Mouse (Mus musculus): Measurements from ENCODE around the gene Agtpbp1. TPM values are rescaled to one million over a fixed set of nuclear protein-coding genes. Genes with fewer than 3 reads are reported as not detected.

Agtpbp1 gene
- polyA plus RNA-seq, 1 experiment from 2014 or later = 22.7 TPM

DNA sequence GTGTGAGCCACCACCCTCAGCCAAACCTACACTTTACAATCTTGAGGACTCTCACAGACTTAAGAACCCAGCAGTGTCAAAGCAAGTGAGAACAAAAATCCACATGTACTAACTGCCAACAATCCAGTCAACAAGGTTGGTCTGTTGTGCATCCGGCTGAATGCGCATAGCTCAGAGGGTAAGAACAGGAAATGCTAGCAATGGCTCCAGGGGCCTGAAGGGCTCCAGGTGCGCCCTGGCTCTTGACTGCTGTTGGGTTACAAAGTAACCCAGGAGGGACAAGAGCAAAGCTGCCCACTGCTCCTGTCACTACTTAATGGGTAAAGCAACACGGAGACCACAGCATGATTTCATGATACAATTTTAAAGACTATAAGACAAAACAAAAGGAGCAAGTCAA lies 81.4 kb downstream of the Agtpbp1 start:
- ATAC-seq (ENCODE audit: insufficient read depth) (no peak), DNase-seq (no peak)
- Histone ChIP-seq H3K4me1 (ENCODE audit: insufficient read depth) (no peaks in the 10 kb centered on the region), H3K27me3 (ENCODE audit: insufficient read depth, low read length) (no peaks in the 10 kb centered on the region), H3K36me3 (ENCODE audit: insufficient read depth) (peaks cover 15% of the 10 kb centered on the region; the same call in 1 of the 2 replicates), H3K27ac (ENCODE audit: low read depth) (peak overlapping the region; percentile 62; the same call in 1 of the 2 replicates), H3K4me2 (no peak overlapping the region), H3K9me3 (ENCODE audit: low read depth, low read length) (no peaks in the 10 kb centered on the region), H3K4me3 (ENCODE audit: low read depth, low read length) (no peak overlapping the region), H3K9ac (no peak overlapping the region)
- whole genome bisulfite sequencing = 63% methylated on average over 4 of the region's 4 CpGs
- no peak for TF ChIP-seq CTCF (IDR thresholded peaks at IDR 0.05; ENCODE audit: low read depth)

DNA sequence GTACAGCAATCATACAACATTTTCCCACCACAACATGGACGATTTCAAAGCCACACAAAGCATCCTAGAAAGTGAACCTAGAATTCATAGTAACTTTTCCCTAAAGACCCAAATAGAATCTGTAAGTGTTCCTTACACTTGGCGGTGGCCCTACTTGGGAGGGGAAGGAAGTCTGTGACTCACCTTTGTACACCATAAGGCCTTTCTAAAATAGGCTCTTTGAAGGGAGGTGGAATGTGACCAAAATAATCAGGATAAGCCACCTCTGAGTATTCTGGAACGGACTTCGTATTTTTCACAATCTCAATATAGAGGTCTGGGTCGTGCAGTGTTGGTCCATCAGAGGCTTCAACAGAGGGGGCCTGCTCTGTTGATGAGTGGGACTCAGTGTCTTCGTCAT lies 85.2 kb downstream of the Agtpbp1 start:
- H3K9me3 ChIP-seq (ENCODE audit: low read depth, low read length) = no peaks in the 10 kb centered on the region
- H3K27ac ChIP-seq (ENCODE audit: low read depth) = no peak overlapping the region
- H3K9ac ChIP-seq = no peak overlapping the region
- peaks cover 26% of the 10 kb centered on the region; the same call in 1 of the 2 replicates for H3K36me3 ChIP-seq (ENCODE audit: insufficient read depth)
- H3K4me1 ChIP-seq (ENCODE audit: insufficient read depth) = no peaks in the 10 kb centered on the region
- H3K4me3 ChIP-seq (ENCODE audit: low read depth, low read length) = no peak overlapping the region
- DNase-seq = no peak
- H3K4me2 ChIP-seq = no peak overlapping the region
- H3K27me3 ChIP-seq (ENCODE audit: insufficient read depth, low read length) = no peaks in the 10 kb centered on the region
- no peak for ATAC-seq (ENCODE audit: insufficient read depth)
- WGBS = 88% methylated on average over 6 of the region's 6 CpGs
- TF ChIP-seq CTCF (IDR thresholded peaks at IDR 0.05; ENCODE audit: low read depth) = no peak

DNA sequence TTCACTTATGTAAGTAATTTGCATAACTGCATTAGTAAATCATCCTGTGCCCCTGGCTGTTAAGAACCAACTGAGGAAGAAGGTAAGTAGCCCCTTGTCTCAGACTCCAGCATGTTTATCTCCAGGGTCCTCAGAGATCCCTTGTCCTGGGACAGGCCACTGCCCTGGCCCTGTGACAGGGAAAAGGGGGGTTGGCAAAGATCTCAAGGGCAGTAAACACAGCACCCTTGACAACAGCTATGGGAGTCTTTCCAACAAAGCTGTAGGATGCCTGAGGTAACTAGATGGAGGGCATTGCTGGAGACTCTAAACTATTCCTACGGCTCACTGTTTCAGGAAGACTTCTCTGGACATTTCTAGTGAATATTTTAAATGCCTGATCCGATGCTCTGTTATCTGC lies 85.7 kb downstream of the Agtpbp1 start:
- no peak overlapping the region for H3K27ac ChIP-seq (ENCODE audit: low read depth)
- DNase-seq = no peak
- ATAC-seq (ENCODE audit: insufficient read depth) = no peak
- no peak overlapping the region for H3K4me3 ChIP-seq (ENCODE audit: low read depth, low read length)
- no peaks in the 10 kb centered on the region for H3K27me3 ChIP-seq (ENCODE audit: insufficient read depth, low read length)
- TF ChIP-seq CTCF (IDR thresholded peaks at IDR 0.05; ENCODE audit: low read depth) = no peak
- H3K9me3 ChIP-seq (ENCODE audit: low read depth, low read length) = no peaks in the 10 kb centered on the region
- H3K4me1 ChIP-seq (ENCODE audit: insufficient read depth) = no peaks in the 10 kb centered on the region
- WGBS = 90% methylated on average over 2 of the region's 2 CpGs
- H3K9ac ChIP-seq = no peak overlapping the region
- H3K4me2 ChIP-seq = no peak overlapping the region
- H3K36me3 ChIP-seq (ENCODE audit: insufficient read depth) = peaks cover 30% of the 10 kb centered on the region

DNA sequence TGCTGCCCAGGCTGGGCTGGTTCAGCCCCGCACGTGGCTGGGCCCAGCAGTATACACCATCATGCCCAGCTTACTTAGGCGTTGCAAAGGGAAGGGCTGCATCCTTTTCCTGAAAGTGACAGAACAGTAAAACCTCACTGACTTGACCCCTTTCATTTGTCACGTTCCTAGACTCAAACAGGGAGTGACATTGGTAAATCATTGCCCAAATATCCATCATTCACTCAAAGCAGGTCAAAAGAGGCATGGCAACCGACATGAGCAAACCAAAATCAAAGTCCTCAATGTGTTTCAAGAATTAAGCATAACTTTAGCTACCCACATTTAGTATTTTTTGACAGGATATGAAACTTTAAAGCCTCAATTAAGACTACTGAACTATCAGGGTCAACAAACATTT lies 86.8 kb downstream of the Agtpbp1 start:
- ATAC-seq (ENCODE audit: insufficient read depth) (no peak), DNase-seq (no peak)
- no peak for TF ChIP-seq CTCF (IDR thresholded peaks at IDR 0.05; ENCODE audit: low read depth)
- Histone ChIP-seq H3K9ac (no peak overlapping the region), H3K4me2 (no peak overlapping the region), H3K9me3 (ENCODE audit: low read depth, low read length) (no peaks in the 10 kb centered on the region), H3K4me3 (ENCODE audit: low read depth, low read length) (no peak overlapping the region), H3K4me1 (ENCODE audit: insufficient read depth) (no peaks in the 10 kb centered on the region), H3K27ac (ENCODE audit: low read depth) (no peak overlapping the region), H3K36me3 (ENCODE audit: insufficient read depth) (peaks cover 33% of the 10 kb centered on the region), H3K27me3 (ENCODE audit: insufficient read depth, low read length) (no peaks in the 10 kb centered on the region)
- 57% methylated on average over 5 of the region's 5 CpGs for WGBS

DNA sequence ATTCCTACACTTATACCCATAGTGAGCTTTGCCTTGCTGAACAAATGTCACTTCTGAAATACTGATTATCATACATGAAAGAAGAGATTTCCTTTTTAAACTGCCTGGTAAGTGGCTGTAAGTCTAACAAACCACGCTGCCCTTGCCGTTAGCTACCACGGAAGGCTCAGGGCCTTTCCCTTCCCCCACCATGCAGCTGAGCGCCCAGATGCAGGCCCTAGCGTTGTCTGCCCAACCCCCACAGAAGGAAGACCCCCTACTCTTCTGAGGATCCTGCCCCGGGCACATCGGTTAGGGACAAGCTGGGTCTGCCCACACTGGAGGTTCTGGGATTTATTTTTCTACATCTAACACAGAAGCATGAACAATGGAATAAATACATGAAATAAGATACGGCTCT lies 89.2 kb downstream of the Agtpbp1 start:
- no peak overlapping the region for H3K27ac ChIP-seq (ENCODE audit: low read depth)
- 22% methylated on average over 8 of the region's 8 CpGs for WGBS
- ATAC-seq (ENCODE audit: insufficient read depth) (no peak), DNase-seq (peak; percentile 32)
- H3K4me2 ChIP-seq = no peak overlapping the region
- no peak for TF ChIP-seq CTCF (IDR thresholded peaks at IDR 0.05; ENCODE audit: low read depth)
- no peaks in the 10 kb centered on the region for H3K9me3 ChIP-seq (ENCODE audit: low read depth, low read length)
- peaks cover 33% of the 10 kb centered on the region for H3K36me3 ChIP-seq (ENCODE audit: insufficient read depth)
- no peaks in the 10 kb centered on the region for H3K27me3 ChIP-seq (ENCODE audit: insufficient read depth, low read length)
- H3K9ac ChIP-seq = no peak overlapping the region
- H3K4me1 ChIP-seq (ENCODE audit: insufficient read depth) = no peaks in the 10 kb centered on the region
- no peak overlapping the region for H3K4me3 ChIP-seq (ENCODE audit: low read depth, low read length)

DNA sequence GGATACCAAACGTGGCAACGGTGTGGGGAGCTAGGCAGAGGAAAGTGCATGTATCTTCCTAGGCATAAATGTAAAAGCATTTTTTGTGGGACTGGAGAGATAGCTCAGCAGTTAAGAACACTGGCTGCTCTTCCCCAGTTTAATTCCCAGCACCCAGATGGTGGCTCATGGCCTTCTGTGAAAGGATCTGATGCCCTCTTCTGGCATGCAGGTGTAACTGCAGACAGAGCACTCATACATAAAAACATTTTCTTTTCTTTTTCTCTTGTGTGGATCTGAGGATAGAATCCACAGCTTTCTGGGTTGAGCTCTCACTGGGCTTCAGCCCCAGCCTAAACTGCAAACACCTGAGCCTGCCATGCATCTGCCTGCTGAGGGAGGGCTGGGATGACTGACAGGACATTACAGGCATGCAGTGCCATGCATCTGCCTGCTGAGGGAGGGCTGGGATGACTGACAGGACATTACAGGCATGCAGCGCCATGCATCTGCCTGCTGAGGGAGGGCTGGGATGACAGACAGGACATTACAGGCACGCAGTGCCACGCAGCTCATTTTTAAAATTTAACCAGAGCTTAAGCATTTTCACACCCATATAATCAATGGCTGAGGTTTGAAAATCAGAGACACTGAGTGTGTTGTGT lies 90.3 kb downstream of the Agtpbp1 start:
- TF ChIP-seq CTCF (IDR thresholded peaks at IDR 0.05; ENCODE audit: low read depth) = peak; percentile 47

DNA sequence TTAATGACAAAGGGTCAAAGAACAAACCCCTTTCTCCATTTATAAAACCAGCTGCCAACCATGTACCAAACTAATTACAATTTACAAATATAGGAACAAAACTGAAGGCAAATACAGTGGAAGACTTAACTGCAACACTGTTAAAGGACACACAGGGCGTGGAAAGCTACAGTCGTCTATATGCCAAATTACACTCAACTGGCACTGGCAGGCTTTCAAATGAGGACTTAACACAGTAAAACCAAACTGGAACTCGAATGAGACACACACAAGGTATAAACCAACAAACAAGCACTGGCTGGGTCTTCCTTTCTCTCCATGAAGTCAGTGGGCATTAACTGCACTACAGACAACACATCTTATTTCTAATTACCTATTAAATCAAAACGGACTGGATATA lies 94.3 kb downstream of the Agtpbp1 start:
- Histone ChIP-seq H3K27ac (ENCODE audit: low read depth) (no peak overlapping the region), H3K27me3 (ENCODE audit: insufficient read depth, low read length) (no peaks in the 10 kb centered on the region), H3K36me3 (ENCODE audit: insufficient read depth) (peaks cover 15% of the 10 kb centered on the region), H3K4me1 (ENCODE audit: insufficient read depth) (no peaks in the 10 kb centered on the region), H3K4me2 (no peak overlapping the region), H3K9me3 (ENCODE audit: low read depth, low read length) (no peaks in the 10 kb centered on the region), H3K4me3 (ENCODE audit: low read depth, low read length) (no peak overlapping the region), H3K9ac (no peak overlapping the region)
- TF ChIP-seq CTCF (IDR thresholded peaks at IDR 0.05; ENCODE audit: low read depth) = no peak
- DNase-seq (no peak), ATAC-seq (ENCODE audit: insufficient read depth) (no peak)
- WGBS = 69% methylated on average over 4 of the region's 4 CpGs

More for the DNA sequence above, 90.3 kb downstream of the Agtpbp1 start:
- no peak overlapping the region for H3K27ac ChIP-seq (ENCODE audit: low read depth)
- DNase-seq = no peak
- H3K9me3 ChIP-seq (ENCODE audit: low read depth, low read length) = no peaks in the 10 kb centered on the region
- 73% methylated on average over 5 of the region's 5 CpGs for WGBS
- no peaks in the 10 kb centered on the region for H3K27me3 ChIP-seq (ENCODE audit: insufficient read depth, low read length)
- ATAC-seq (ENCODE audit: insufficient read depth) = no peak
- H3K9ac ChIP-seq = no peak overlapping the region
- no peaks in the 10 kb centered on the region for H3K4me1 ChIP-seq (ENCODE audit: insufficient read depth)
- H3K4me2 ChIP-seq = no peak overlapping the region
- H3K36me3 ChIP-seq (ENCODE audit: insufficient read depth) = peaks cover 27% of the 10 kb centered on the region
- no peak overlapping the region for H3K4me3 ChIP-seq (ENCODE audit: low read depth, low read length)
